Mouse (Mus musculus) hindbrain, embryonic 15.5 days (tissue): ENCODE measurements around the gene Fam19a2. TPM values are rescaled to one million over a fixed set of nuclear protein-coding genes. Genes with fewer than 3 reads are reported as not detected.
A peak's percentile ranks its signal among the peaks of the same experiment; 100 is the strongest.

Experiments used
- ATAC-seq: fragments of 200-750 bp; cut with Nextera tagmentation; 2 replicates; pipeline ENCODE4 v1.8.0; 2017; ENCODE audit warnings: low read depth, moderate number of reproducible peaks, moderate TSS enrichment; ENCODE audit not compliant: low FRiP score
- H3K27ac ChIP-seq: fragments of 300-500 bp; sonication (generic); replicated peaks from 2 replicates; pipeline ENCODE4 v1.5.1; 2015; ENCODE audit warnings: mild to moderate bottlenecking, inconsistent platforms
- H3K27me3 ChIP-seq: fragments of 300-500 bp; sonication (generic); 2 replicates; pipeline ENCODE4 v1.6.1; 2015; ENCODE audit warnings: control low read depth, inconsistent platforms
- H3K36me3 ChIP-seq: fragments of 300-500 bp; sonication (generic); 2 replicates; pipeline ENCODE4 v1.6.1; 2015; ENCODE audit warnings: control low read depth, inconsistent platforms
- H3K4me1 ChIP-seq: fragments of 300-500 bp; sonication (generic); replicated peaks from 2 replicates; pipeline ENCODE4 v1.6.1; 2015; ENCODE audit warnings: control low read depth, inconsistent platforms
- H3K4me2 ChIP-seq: fragments of 300-500 bp; sonication (generic); 2 replicates; pipeline ENCODE4 v1.6.1; 2015; ENCODE audit warnings: moderate library complexity, mild to moderate bottlenecking, inconsistent platforms
- H3K4me3 ChIP-seq: fragments of 300-500 bp; sonication (generic); 2 replicates; pipeline ENCODE4 v1.5.1; 2015; ENCODE audit warnings: mild to moderate bottlenecking, inconsistent platforms
- H3K9ac ChIP-seq: fragments of 300-500 bp; sonication (generic); 2 replicates; pipeline ENCODE4 v1.6.1; 2015; ENCODE audit warnings: inconsistent platforms
- H3K9me3 ChIP-seq: fragments of 300-500 bp; sonication (generic); 2 replicates; pipeline ENCODE4 v1.6.1; 2016; ENCODE audit warnings: control low read depth, inconsistent platforms
- WGBS: fragments of 180-500 bp; shearing (Covaris S2); methylation state at CpG from one replicate; pipeline ENCODE4 v1.1.7; 2015; 5-methylcytosine and 5-hydroxymethylcytosine counted together
- polyA plus RNA-seq: library from polyadenylated mRNA; unstranded; fragments of >200 nt; fragmentation: Nextera tagmentation; extraction: Ambion mirVana; gene quantifications from 2 replicates; pipeline ENCODE4 v1.2.1, GENCODE M21; 2015

Fam19a2 gene
- polyA plus RNA-seq, 1 experiment from 2014 or later, result 58.5 TPM

DNA sequence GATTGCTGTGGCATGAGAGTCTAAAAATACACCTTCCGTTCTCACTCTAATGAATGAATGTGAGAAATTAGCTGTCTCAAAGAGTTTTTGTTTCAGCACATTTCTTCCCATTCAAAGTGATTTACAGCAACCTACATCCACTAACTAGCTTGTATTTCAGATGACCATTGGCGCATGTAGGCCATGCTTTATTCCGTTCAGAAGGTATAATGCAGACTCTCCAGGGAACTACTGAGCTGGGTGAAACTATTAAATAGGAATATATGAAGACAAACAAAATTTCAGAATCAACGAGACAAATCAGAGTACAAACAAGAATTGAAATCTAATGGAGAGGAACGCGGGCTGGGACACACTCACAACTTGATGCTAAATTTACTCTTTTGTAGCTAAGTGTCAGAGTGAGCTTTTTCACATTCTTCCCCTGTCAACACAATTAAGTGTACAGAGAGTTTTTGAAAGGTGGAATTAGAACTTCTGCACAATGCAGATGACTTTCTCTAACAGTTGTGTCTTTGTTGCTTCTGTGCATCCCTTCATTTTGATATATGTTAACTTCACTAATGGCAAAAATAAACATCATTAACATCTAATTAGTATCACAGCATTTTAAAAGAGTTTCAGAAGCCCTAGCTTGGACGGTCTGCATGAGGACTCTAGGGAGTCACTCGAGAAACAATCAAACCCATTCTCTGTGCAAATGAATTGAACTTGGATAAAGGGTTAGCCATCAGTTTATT lies 428.6 kb downstream of the Fam19a2 start:
- Histone ChIP-seq H3K27ac (no peak overlapping the region), H3K36me3 (no peaks in the 10 kb centered on the region), H3K9me3 (no peaks in the 10 kb centered on the region), H3K27me3 (no peaks in the 10 kb centered on the region), H3K4me1 (no peaks in the 10 kb centered on the region), H3K4me2 (no peak overlapping the region), H3K4me3 (no peak overlapping the region), H3K9ac (no peak overlapping the region)
- no peak for ATAC-seq
- 51% methylated on average over 8 of the region's 8 CpGs for WGBS

DNA sequence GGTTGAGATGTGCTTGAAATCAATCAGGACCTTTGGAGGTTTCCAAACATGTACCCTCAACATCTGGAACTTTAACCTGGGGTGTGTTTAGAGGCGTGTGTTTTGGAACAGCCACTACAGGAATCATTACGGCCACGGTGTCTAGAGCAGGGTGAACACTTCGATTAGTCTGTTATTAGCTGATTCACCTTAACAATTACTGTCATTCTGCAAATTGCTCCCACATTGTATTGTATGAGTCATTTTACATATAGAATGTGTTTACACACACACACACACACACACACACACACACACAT lies 429.1 kb downstream of the Fam19a2 start:
- Histone ChIP-seq H3K4me2 (no peak overlapping the region), H3K36me3 (no peaks in the 10 kb centered on the region), H3K9me3 (no peaks in the 10 kb centered on the region), H3K4me3 (no peak overlapping the region), H3K27me3 (no peaks in the 10 kb centered on the region), H3K9ac (no peak overlapping the region), H3K4me1 (no peaks in the 10 kb centered on the region), H3K27ac (no peak overlapping the region)
- ATAC-seq, result no peak
- WGBS, result 89% methylated on average over 4 of the region's 4 CpGs

DNA sequence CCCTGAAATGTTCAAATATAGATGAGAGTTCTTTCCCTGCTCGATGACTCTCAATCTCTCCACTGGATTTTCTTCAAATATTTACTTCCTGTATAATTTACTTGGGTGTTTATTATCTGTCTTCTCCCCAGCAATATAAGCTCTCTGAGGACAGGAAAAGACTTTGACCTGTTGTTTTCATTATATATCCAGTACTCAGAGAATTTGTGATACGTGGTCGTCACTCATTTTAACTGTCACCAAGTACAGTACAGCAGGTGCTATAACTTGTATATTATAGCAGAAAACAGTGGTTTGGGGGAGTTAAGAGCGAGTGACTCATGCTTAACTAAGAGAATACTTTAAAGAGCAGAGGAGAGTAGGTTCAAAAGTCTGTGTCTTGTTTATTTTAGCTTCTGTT lies 438.8 kb downstream of the Fam19a2 start:
- ATAC-seq, result no peak
- Histone ChIP-seq H3K4me3 (no peak overlapping the region), H3K9ac (no peak overlapping the region), H3K27me3 (no peaks in the 10 kb centered on the region), H3K27ac (no peak overlapping the region), H3K4me2 (no peak overlapping the region), H3K36me3 (no peaks in the 10 kb centered on the region), H3K9me3 (no peaks in the 10 kb centered on the region), H3K4me1 (no peaks in the 10 kb centered on the region)
- WGBS, result 90% methylated on average over 4 of the region's 4 CpGs

DNA sequence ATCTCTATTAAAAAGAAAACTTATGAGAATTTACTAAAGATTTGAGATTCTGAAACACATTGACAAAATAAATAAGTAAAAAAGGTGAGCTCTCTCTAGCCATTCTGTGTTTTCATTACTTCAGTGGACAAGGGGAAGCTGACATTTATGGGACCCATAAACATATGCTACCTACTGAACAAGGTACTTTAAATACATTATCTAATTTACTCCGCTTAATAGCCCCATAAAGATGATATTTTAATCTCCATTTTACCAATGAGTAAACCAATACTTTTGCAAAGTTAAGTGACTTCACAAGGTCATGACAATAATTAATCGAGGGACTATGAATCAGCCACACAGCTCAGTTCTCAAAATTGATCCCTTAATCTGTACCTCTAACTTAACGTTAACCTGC lies 443.2 kb downstream of the Fam19a2 start:
- no peak overlapping the region for H3K9ac ChIP-seq
- ATAC-seq, result no peak
- 93% methylated on average over 3 of the region's 3 CpGs for WGBS
- no peak overlapping the region for H3K4me2 ChIP-seq
- no peak overlapping the region for H3K27ac ChIP-seq
- no peak overlapping the region for H3K4me3 ChIP-seq
- no peaks in the 10 kb centered on the region for H3K36me3 ChIP-seq
- no peaks in the 10 kb centered on the region for H3K9me3 ChIP-seq
- H3K4me1 ChIP-seq, result no peaks in the 10 kb centered on the region
- no peaks in the 10 kb centered on the region for H3K27me3 ChIP-seq

DNA sequence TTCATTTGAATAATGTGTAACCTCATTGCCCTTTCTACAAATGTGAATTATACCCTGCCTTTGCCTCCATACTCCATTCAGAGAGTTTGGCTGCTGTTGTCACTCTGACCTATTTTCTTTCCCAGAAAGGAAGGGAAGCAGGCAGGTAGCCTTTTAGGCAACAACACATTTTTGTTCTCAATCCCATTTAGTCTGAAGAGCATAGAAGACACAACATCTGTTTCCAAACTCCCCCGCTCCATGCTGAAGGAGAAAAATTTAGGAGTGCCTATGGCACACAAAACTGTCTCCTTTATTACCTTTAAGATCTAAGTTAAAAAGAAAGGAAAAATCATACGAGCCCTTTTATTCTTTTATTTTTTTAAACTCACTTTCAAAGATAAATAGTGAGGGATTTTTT lies 446.9 kb downstream of the Fam19a2 start:
- H3K36me3 ChIP-seq, result no peaks in the 10 kb centered on the region
- no peaks in the 10 kb centered on the region for H3K4me1 ChIP-seq
- no peaks in the 10 kb centered on the region for H3K27me3 ChIP-seq
- no peak overlapping the region for H3K4me3 ChIP-seq
- no peak for ATAC-seq
- no peaks in the 10 kb centered on the region for H3K9me3 ChIP-seq
- WGBS, result 78% methylated on average over 2 of the region's 2 CpGs
- no peak overlapping the region for H3K4me2 ChIP-seq
- no peak overlapping the region for H3K9ac ChIP-seq
- no peak overlapping the region for H3K27ac ChIP-seq

DNA sequence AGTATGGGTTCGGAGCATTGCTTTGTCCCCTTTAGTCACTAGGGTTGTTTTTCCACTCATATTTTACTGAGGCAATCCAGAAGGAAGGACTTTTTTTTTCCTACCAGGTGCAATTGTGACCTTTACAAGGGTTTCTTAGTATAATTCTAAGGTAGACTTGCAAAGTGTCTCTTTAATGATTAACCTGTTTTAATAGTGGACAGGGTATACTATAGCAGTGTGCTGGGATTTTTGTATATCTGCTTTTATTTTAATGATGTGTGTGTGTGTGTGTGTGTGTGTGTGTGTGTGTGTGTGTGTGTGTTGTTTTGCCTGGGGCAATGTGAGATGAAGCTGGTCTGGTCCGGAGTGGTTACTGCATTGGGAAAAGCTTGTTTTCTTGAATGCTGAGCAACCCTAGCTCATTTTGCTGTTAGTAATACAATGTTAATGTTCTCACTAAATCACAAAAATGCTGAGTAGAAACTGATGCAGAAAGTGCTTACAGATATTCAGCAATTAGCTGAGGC lies 458.2 kb downstream of the Fam19a2 start:
- no peak overlapping the region for H3K4me2 ChIP-seq
- H3K36me3 ChIP-seq, result no peaks in the 10 kb centered on the region
- no peak overlapping the region for H3K27ac ChIP-seq
- H3K9me3 ChIP-seq, result no peaks in the 10 kb centered on the region
- 59% methylated on average over 2 of the region's 2 CpGs for WGBS
- no peak overlapping the region for H3K9ac ChIP-seq
- no peak overlapping the region for H3K4me3 ChIP-seq
- H3K4me1 ChIP-seq, result no peaks in the 10 kb centered on the region
- ATAC-seq, result no peak
- no peaks in the 10 kb centered on the region for H3K27me3 ChIP-seq

DNA sequence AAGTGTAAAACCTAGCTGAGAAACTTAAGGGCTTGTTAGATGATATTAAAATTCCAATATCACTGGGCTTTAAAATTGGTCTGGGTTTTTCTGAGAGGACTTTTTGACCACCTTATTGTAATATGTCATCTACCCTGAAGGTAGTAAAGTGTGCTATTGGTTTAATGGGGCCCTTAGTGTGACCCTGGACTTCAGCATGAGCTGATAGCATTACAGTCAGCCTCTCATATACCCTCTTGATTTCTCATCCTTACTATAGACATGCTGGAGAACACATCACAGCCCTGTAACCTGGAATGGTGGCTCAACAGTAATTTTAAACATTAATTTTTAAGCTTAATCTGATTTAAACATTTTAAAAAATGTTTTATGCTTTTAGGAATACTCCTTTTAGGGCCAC lies 459.8 kb downstream of the Fam19a2 start:
- no peak overlapping the region for H3K4me2 ChIP-seq
- no peaks in the 10 kb centered on the region for H3K9me3 ChIP-seq
- no peak overlapping the region for H3K27ac ChIP-seq
- H3K27me3 ChIP-seq, result no peaks in the 10 kb centered on the region
- no peak for ATAC-seq
- H3K9ac ChIP-seq, result no peak overlapping the region
- H3K4me3 ChIP-seq, result no peak overlapping the region
- H3K4me1 ChIP-seq, result no peaks in the 10 kb centered on the region
- no peaks in the 10 kb centered on the region for H3K36me3 ChIP-seq

DNA sequence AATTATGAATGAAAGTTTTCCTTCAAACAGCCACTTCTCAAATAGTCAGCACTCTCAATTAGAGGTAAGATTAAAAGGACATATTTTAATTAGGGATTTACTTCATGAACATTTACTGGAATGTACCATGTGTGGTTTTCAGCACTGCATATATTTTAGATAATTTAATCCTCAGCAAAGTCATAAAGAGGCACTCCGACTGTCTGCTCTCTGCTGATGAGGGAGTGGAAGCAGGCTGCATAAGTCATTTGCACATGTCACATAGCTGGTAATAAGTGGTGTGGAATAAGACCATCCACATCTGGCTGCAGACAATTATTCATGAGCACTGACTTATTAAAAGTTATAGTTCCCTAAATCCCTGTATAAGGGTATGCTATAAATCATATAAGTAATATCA lies 484.5 kb downstream of the Fam19a2 start:
- no peaks in the 10 kb centered on the region for H3K9me3 ChIP-seq
- ATAC-seq, result no peak
- WGBS, result 59% methylated on average over 1 of the region's 1 CpGs

DNA sequence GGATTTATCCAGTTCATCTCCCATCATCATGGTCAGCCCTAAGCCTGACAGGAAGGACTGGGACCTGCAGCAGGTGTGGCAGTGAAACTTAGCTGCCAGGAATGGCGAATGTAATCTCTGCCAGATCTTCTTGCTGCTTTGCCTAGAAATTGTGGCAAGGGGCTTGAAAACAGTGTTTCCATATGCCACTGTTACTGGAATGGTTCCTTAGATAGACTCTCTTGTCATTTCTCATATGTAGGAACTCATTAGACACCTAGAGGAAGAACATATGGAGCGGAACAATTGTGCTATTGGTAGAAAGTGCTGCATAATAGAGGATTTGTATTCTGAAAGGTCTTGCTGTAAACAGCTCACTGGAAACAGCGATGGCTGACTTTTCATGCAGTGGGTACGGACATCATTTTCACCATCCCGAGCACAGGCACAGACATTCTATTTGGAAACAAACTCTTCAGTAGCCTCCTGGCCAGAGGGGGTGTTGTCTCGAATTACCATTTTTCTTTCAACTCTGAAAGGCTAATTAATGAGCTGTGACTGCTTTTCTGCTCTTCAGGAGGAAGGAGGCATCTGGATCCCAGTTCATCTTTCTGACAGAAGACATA lies 488.0 kb downstream of the Fam19a2 start:
- H3K9me3 ChIP-seq, result no peaks in the 10 kb centered on the region
- no peaks in the 10 kb centered on the region for H3K36me3 ChIP-seq
- H3K27ac ChIP-seq, result no peak overlapping the region

More for the DNA sequence above, 484.5 kb downstream of the Fam19a2 start:
- Histone ChIP-seq H3K4me2 (no peak overlapping the region), H3K4me1 (no peaks in the 10 kb centered on the region), H3K27ac (no peak overlapping the region), H3K27me3 (no peaks in the 10 kb centered on the region), H3K9ac (no peak overlapping the region), H3K4me3 (no peak overlapping the region), H3K36me3 (no peaks in the 10 kb centered on the region)

DNA sequence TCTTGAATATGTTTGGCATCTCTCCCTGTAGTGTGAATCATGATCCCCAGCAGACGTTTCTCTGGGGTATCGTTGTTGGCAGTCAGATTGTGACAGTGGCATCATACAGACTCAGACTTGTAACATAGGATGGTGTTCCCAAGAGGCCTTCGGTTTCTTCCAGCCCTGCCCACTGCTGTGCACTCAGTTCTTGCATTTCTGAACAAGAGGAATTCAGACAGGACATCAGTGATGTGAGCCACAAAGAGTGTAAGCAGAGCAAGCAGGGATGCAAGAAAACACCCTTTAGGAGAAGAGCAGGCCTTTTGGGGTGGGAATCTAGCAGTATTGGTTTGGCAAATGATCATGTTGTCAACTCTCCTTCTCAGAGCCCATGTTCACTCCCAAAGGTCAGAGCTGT lies 489.0 kb downstream of the Fam19a2 start:
- H3K4me1 ChIP-seq, result no peaks in the 10 kb centered on the region
- H3K27me3 ChIP-seq, result no peaks in the 10 kb centered on the region
- H3K9me3 ChIP-seq, result no peaks in the 10 kb centered on the region
- no peak overlapping the region for H3K4me2 ChIP-seq
- no peak overlapping the region for H3K9ac ChIP-seq
- 73% methylated on average over 3 of the region's 3 CpGs for WGBS
- no peak overlapping the region for H3K4me3 ChIP-seq
- H3K36me3 ChIP-seq, result no peaks in the 10 kb centered on the region
- ATAC-seq, result no peak
- H3K27ac ChIP-seq, result no peak overlapping the region

More for the DNA sequence above, 488.0 kb downstream of the Fam19a2 start:
- 0 out of 2 replicates have a peak, but pooled peaks have one; percentile 34 for ATAC-seq
- 48% methylated on average over 6 of the region's 6 CpGs for WGBS
- Histone ChIP-seq H3K4me3 (no peak overlapping the region), H3K4me1 (no peaks in the 10 kb centered on the region), H3K9ac (no peak overlapping the region), H3K27me3 (no peaks in the 10 kb centered on the region), H3K4me2 (no peak overlapping the region)

DNA sequence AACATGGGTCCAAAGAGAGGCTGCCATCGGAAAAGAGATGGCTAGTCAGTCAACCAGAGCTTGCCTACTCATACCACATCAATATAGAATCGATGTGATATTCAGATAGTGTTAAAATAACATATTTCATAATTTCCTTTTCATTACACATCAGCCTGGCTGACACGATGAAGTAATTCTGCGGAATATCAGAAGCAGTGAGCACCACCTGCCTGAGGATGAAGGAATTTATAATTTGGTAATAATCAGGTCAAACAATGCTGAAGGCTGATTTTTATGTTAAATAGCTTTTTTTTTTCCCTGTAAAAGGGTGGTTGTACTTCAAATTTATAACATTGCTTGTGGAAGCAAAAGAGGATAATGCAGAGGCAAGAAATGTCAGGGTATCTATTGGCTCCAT lies 490.2 kb downstream of the Fam19a2 start:
- 83% methylated on average over 4 of the region's 4 CpGs for WGBS
- Histone ChIP-seq H3K4me1 (no peaks in the 10 kb centered on the region), H3K9ac (no peak overlapping the region), H3K9me3 (no peaks in the 10 kb centered on the region), H3K36me3 (no peaks in the 10 kb centered on the region), H3K27me3 (no peaks in the 10 kb centered on the region), H3K4me2 (no peak overlapping the region), H3K27ac (no peak overlapping the region), H3K4me3 (no peak overlapping the region)
- no peak for ATAC-seq

DNA sequence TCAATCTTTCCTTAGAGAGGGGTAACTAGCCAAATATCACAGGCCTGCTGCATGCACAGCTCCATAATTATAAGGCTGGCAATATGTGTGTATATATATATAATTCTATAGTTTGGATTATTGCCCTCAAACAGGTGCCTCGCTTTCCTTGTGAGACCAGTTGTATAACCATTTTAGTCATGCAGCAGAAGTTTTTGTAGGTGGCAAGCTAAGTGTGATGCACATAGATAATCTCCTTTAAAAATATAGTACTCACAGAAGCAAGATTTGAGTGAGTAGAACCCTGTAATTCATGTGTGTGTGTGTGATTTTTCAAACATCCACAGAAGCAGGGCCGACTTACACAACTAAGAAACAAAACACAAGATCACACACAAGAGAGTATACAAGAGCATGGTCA lies 525.6 kb downstream of the Fam19a2 start:
- Histone ChIP-seq H3K4me2 (no peak overlapping the region), H3K4me1 (no peaks in the 10 kb centered on the region), H3K27ac (no peak overlapping the region), H3K4me3 (no peak overlapping the region), H3K9ac (no peak overlapping the region), H3K36me3 (no peaks in the 10 kb centered on the region), H3K9me3 (no peaks in the 10 kb centered on the region), H3K27me3 (no peaks in the 10 kb centered on the region)
- no peak for ATAC-seq
- 94% methylated on average over 2 of the region's 2 CpGs for WGBS
